Mouse (Mus musculus): ENCODE results near the gene Hoxa2.

- TF ChIP-seq GATA1 (IDR thresholded peaks at IDR 0.05; ENCODE audit: borderline replicate concordance, low read length), result no peak
- TF ChIP-seq CTCF (IDR thresholded peaks at IDR 0.05; ENCODE audit: low read depth, low read length), result no peak
These were observed 10.6 kb downstream of the Hoxa2 start for GRCm38 (mm10) chr6:52154044-52154443.

Data from G1E (cell line).